Mouse (Mus musculus): ENCODE data around the gene Slc48a1.

The Slc48a1 gene

DNA sequence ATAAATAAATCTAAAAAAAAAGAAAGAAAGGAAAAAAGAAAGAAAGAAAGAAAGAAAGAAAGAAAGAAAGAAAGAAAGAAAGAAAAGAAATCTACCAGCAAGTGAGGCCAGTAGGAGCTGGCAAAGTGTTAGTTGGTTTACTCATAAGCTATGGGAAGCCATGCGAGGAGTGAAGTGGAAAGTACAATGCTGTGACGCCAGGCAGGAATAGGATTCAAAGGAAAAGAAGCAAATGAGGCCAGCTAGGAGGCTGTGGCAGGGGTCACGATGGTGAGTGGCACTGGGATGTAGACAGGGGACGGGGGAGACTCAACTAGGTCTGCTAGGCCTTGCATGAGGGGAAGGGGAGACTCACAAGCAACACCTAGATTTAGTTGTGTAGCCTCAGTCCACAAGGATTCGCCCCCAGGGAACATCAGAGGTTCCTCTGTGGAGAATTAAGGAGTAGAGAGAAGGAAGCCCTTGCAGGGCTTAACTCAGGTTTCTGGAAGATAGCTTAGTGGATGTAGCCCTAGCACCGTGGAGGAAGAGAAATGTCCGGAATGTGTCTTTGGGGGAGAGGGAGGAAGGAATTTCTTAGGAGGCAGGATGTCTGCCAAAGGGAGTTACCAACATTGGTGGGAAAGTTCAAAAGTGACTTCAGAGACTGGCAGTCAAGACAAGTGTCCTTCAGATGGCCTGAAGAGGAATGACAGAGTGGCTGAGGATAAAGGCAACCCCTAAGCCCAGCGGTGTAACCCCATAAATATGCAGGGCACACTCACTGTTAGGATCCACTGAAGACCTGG lies at the start of gene Slc48a1:
Slc48a1 (plus strand) TSS at position 210 of the 788 bp plus-strand sequence.
- DNase-seq (ENCODE audit: low spot score in 2 of 2), result no peak

GRCm38 (mm10) chr15:97728804-97729203 lies 49.5 kb upstream of the Slc48a1 start:
- no peak for DNase-seq (ENCODE audit: low spot score in 2 of 2)

- DNase-seq (ENCODE audit: low spot score in 2 of 2), result no peak
Observed at GRCm38 (mm10) chr15:97730365-97730764, 48.0 kb upstream of the Slc48a1 start.

- no peak for DNase-seq (ENCODE audit: low spot score in 2 of 2)
Observed at GRCm38 (mm10) chr15:97731111-97731510, 47.2 kb upstream of the Slc48a1 start, which contains the start of gene Endou. Endou (minus strand) TSS chr15:97731339.

GRCm38 (mm10) chr15:97731988-97732387 lies 46.3 kb upstream of the Slc48a1 start:
- DNase-seq (ENCODE audit: low spot score in 2 of 2), result no peak

GRCm38 (mm10) chr15:97738923-97739322 lies 39.4 kb upstream of the Slc48a1 start:
- no peak for DNase-seq (ENCODE audit: low spot score in 2 of 2)

- DNase-seq (ENCODE audit: low spot score in 2 of 2), result no peak
Observed at GRCm38 (mm10) chr15:97740283-97740732, 38.0 kb upstream of the Slc48a1 start.

DNA sequence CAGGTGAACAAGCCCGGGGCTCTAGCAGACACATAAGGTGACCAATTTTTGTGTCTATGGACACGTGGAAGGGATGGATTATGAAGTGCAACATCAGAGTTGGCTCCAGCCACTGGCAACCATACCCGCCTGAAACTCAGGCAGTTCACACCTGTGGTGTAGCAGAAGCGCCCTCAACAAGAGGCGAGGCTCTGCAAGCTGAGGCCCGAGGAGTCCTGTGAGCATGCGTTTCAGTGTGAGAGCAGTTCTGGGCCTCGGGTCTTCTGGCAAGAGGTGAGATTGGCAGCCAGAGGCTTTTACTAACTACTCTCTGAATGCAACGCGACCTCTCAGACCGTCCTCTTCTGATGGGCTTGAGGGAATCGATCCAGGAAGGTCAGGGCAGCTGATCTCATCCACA lies 36.7 kb upstream of the Slc48a1 start:
- no peak for DNase-seq (ENCODE audit: low spot score in 2 of 2)

GRCm38 (mm10) chr15:97742074-97742473 lies 36.2 kb upstream of the Slc48a1 start:
- peak; percentile 57 to 63 for DNase-seq (ENCODE audit: low spot score in 2 of 2)

GRCm38 (mm10) chr15:97742600-97742999 lies 35.7 kb upstream of the Slc48a1 start:
- DNase-seq (ENCODE audit: low spot score in 2 of 2), result peak; percentile 39 to 44

DNA sequence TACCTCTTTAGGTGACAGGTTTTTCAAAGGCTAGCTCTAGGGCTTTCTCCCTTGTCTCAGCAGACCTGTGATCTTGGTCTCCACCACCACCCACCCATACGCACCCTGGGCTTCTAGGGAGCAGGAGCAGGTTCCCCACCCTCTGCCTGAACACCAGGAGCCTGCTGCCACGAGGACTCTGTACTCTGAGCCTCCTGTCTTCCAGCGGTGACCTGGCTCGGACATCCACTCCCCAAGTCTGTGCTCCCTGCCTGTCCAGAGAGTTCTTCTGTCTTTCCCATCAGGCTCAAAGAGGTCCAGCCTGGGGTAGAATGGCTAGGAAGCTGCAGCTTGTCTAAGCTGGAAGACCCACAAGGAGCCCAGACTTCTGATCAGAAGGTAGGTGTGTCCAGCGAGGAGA lies 35.1 kb upstream of the Slc48a1 start:
- no peak for DNase-seq (ENCODE audit: low spot score in 2 of 2)

DNA sequence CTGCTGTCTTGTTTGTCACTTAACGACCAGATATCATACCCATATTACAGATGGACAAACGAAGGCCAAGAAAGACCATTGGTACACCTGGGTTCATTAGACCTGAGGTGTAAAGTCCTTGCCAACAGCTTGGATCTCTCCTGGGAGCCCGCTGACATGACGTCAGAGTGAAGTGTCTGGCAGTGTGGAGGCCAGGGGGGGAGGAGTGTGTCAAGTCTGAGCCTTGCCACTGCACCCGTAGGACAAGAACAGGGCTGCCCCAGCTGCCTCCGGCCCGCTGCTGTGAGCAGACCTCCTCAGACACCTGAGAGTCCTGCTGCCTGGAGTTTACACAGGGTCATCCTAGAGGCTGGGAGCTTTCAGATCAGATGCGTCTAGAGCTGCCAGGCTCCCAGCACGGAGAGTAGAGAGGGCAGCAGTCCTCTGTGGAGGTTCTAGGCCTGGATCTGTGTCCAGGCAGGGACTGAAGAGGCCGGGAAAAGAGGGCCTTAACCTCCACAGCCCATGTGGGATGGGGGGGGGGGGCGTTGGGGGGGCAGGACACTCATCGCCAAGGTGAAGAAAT lies 34.3 kb upstream of the Slc48a1 start:
- DNase-seq (ENCODE audit: low spot score in 2 of 2), result no peak

DNA sequence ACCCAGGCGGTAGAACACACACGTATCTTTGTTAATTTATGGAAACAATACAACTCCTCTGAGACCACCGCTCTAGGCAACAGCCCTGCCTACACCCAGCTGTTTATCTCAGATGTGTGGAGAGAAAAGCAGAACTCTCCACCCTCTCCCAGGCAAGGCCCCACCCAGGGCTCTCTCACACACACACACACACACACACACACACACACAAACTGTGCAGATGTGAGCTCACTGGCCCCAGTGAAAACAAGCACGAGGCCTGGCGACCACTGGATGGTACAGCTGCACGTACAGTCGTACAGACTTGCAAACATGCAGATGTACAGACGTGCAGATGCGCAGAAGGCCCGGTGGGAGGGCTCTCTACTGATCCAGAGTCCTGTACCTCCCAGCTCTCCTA lies 33.4 kb upstream of the Slc48a1 start:
- peak; percentile 82 to 84 for DNase-seq (ENCODE audit: low spot score in 2 of 2)

DNA sequence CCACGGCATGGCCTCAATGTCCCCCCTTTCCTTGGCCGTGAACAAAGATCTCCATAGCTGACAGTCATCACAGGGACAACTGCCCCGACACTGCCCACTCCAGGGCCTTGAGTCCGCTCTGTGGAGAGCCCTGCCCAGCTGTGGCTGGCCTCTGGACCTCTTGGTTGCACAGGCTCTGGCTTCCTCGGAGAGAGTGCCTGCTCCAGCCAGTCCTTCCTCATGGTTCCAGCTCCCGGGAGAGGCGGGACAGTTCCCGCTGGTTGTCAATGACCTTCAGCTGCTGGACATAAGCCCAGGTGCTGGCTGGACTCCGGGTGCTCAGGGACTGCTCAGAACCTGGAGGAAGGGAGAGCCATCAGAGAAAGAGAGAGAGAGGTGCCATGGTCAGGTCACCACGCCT lies 33.0 kb upstream of the Slc48a1 start:
- no peak for DNase-seq (ENCODE audit: low spot score in 2 of 2)

DNA sequence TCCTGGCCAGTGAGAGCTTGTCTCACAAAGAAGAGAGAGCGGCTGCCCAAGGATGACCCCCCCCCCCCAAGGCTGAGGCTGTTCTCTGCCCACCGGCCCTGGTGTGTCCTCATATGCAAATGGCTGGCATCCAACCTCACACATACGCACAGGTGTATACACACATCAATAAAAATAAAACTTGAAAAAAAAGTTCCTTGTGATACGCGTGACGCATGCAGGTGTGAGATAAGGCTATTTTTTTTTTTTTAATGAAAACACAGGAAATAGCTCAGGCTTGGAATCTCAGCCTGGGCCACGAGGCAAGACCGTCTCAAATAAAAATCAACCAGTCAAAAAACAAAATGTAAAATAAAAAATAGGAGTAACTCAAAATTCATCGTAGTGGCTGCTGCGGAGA lies 32.0 kb upstream of the Slc48a1 start:
- no peak for DNase-seq (ENCODE audit: low spot score in 2 of 2)

DNA sequence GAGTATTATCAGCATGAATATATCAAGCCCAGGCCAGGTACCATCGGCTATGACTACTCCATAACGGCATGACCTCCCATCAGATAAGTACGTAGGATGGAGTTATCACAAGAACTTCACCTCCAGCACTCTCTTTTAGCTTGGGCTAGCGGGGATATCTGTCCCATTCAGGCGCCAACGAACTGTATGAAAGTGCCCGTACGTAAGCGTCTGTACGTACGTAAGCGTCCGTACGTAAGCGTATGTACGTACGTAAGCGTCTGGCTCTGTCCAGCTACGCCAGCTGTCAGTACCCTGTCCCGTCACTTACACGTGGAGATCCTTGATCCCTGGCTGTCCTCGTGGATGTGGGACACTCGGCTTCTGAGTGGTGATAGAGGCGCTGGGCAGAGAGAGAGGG lies 31.6 kb upstream of the Slc48a1 start:
- no peak for DNase-seq (ENCODE audit: low spot score in 2 of 2)

- DNase-seq (ENCODE audit: low spot score in 2 of 2), result no peak
Observed at GRCm38 (mm10) chr15:97747486-97747885, 30.8 kb upstream of the Slc48a1 start.

- no peak for DNase-seq (ENCODE audit: low spot score in 2 of 2)
Observed at GRCm38 (mm10) chr15:97748309-97748708, 30.0 kb upstream of the Slc48a1 start.

- DNase-seq (ENCODE audit: low spot score in 2 of 2), result no peak
Observed at GRCm38 (mm10) chr15:97748964-97749363, 29.4 kb upstream of the Slc48a1 start.

DNA sequence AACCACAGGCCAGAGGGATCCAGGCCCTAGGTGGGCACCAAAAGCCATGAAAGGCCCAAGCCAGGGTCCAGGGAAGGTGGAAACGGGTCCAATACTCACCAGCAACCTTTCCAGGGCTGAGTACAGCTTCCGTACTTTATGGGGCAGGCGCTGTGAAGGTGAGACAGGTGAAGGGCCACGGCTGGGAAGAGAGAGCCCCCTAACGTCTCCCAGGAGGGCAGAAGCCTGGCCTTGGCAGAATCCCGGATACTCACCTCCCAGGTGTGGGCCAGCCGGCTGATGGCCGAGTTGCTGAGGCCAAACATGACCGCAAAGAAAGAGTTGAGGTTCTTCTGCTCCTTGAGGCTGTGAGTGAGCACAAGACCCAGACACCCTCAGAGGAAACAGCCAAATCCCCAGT lies 28.9 kb upstream of the Slc48a1 start:
- no peak for DNase-seq (ENCODE audit: low spot score in 2 of 2)

GRCm38 (mm10) chr15:97749841-97750240 lies 28.5 kb upstream of the Slc48a1 start:
- DNase-seq (ENCODE audit: low spot score in 2 of 2), result no peak

DNA sequence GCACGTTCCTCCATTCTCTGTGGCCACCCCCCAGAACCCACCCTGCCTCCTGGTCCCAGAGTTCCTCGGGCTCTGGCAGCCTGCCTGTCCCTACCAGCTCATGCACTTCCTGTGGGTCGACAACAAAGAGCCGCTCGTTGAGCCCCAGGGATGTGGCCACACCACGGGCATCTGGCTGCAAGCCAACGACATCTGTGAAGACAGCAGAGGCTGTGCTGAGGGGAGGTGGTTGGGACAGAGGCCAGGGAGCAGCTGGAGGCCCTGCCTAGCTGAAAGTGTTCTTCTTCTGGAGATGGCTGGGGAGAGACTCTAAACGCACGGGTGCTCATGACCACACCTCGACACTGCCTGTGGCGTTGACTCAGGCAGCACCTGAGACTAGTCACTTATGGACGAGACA lies 27.6 kb upstream of the Slc48a1 start:
- DNase-seq (ENCODE audit: low spot score in 2 of 2), result peak; percentile 67 to 72

DNA sequence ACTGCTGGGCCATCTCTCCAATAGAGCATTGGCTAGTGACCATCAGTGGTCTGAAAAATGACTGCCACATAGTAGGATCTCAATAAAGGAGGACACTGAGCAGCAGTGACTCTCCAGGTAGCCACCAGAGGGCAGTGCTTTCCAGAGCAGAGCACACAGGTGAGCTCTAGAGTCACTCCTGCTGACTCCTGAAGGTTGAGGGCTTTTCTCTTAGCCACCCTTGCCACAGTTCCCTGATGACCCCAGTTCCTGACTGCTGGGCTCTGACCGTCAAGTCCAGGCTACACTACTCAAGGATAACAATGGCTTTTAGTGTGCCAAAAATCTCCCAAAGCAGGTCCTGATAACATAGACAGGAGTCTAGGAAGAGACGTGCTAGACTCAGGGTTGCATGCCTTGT lies 26.6 kb upstream of the Slc48a1 start:
- DNase-seq (ENCODE audit: low spot score in 2 of 2), result peak; percentile 43 to 48
